Comparison of ENCODE assay signal across 11 mouse cellular contexts in genomic region chr5:128483441-128483810, GRCm38 (mm10). TPM values are rescaled to one million over a fixed set of nuclear protein-coding genes. Genes with fewer than 3 reads are reported as not detected.
DNase-seq lines count a peak whose midpoint lies in the region; ATAC-seq lines count a peak whose summit lies in the region.
"Had no signal": no experiment of that assay in that cellular context is flagged by ENCODE, and none has a peak within 500 bp of the region (broad histone marks: within the 10 kb centered on the region; RNA-seq: fewer than 3 reads in every experiment).

No protein-coding gene starts in this region.

- WGBS in heart, embryonic 13.5 days: 7% methylated on average over 13 of the region's 13 CpGs
- 9% methylated on average over 13 of the region's 13 CpGs for WGBS in embryonic facial prominence, embryonic 11.5 days
- 4% methylated on average over 13 of the region's 13 CpGs for WGBS in hindbrain, embryonic 15.5 days
- WGBS in intestine, embryonic 16.5 days: 8% methylated on average over 13 of the region's 13 CpGs

- peaks cover 6% of the 10 kb centered on the region; the same call in 1 of the 2 replicates for H3K9me3 ChIP-seq in heart, embryonic 13.5 days
- H3K9me3 ChIP-seq in embryonic facial prominence, embryonic 11.5 days (replicated peaks; ENCODE audit: control insufficient read depth, low read length): no peaks in the 10 kb centered on the region
- no peaks in the 10 kb centered on the region for H3K9me3 ChIP-seq in hindbrain, embryonic 15.5 days
- H3K9me3 ChIP-seq in intestine, embryonic 16.5 days (ENCODE audit: control insufficient read depth, low read length): no peaks in the 10 kb centered on the region

- no peak for ATAC-seq in heart, embryonic 13.5 days (ENCODE audit: extremely low read depth, insufficient number of reproducible peaks, low FRiP score, low TSS enrichment)
- no peak for ATAC-seq in embryonic facial prominence, embryonic 11.5 days (replicated peaks; ENCODE audit: insufficient number of reproducible peaks, low FRiP score, low TSS enrichment, low read depth)
- no peak for ATAC-seq in hindbrain, embryonic 15.5 days (ENCODE audit: low FRiP score, low read depth)
- no peak for ATAC-seq in intestine, embryonic 16.5 days

- no peaks in the 10 kb centered on the region for H3K36me3 ChIP-seq in heart, embryonic 13.5 days
- H3K36me3 ChIP-seq in embryonic facial prominence, embryonic 11.5 days (replicated peaks; ENCODE audit: control insufficient read depth, insufficient read depth, low read depth, low read length): no peaks in the 10 kb centered on the region
- H3K36me3 ChIP-seq in hindbrain, embryonic 15.5 days: no peaks in the 10 kb centered on the region
- no peaks in the 10 kb centered on the region for H3K36me3 ChIP-seq in intestine, embryonic 16.5 days (ENCODE audit: control insufficient read depth, insufficient read depth, low read length)

- peak overlapping the region; percentile 35; the same call in 1 of the 2 replicates for H3K4me3 ChIP-seq in heart, embryonic 13.5 days
- H3K4me3 ChIP-seq in embryonic facial prominence, embryonic 11.5 days (ENCODE audit: low read depth, low read length): no peak overlapping the region
- peak overlapping the region; percentile 24 for H3K4me3 ChIP-seq in hindbrain, embryonic 15.5 days
- H3K4me3 ChIP-seq in intestine, embryonic 16.5 days (ENCODE audit: low read length): no peak overlapping the region

- intact Hi-C loops in heart, postnatal 14 days (cut with DNase I): no loop called here

- H3K4me2 ChIP-seq in heart, embryonic 13.5 days: peak overlapping the region; percentile 58
- H3K4me2 ChIP-seq in embryonic facial prominence, embryonic 11.5 days (ENCODE audit: low read depth, low read length): peak overlapping the region; percentile 41
- peak overlapping the region; percentile 57 for H3K4me2 ChIP-seq in hindbrain, embryonic 15.5 days
- no peak overlapping the region for H3K4me2 ChIP-seq in intestine, embryonic 16.5 days (ENCODE audit: low read depth, low read length)

- no peak for DNase-seq in heart, postnatal 14 days
- peak; percentile 16 for DNase-seq in embryonic facial prominence, embryonic 11.5 days (ENCODE audit: low spot score)
- peak; percentile 33 for DNase-seq in neural tube, embryonic 10.5 days (ENCODE audit: extremely low spot score, low spot score)
- no peak for DNase-seq in right cerebral cortex, postnatal 10 days (ENCODE audit: low spot score in 2 of 2)
- DNase-seq in cerebellum, postnatal 25 days: no peak
- DNase-seq: lung, postnatal 14 days had no signal

- no peak overlapping the region for H3K27ac ChIP-seq in heart, embryonic 13.5 days (replicated peaks)
- no peak overlapping the region for H3K27ac ChIP-seq in embryonic facial prominence, embryonic 11.5 days (replicated peaks; ENCODE audit: low read depth, low read length)
- no peak overlapping the region for H3K27ac ChIP-seq in hindbrain, embryonic 15.5 days (replicated peaks)
- H3K27ac ChIP-seq in intestine, embryonic 16.5 days (ENCODE audit: low read length): no peak overlapping the region

- no peak overlapping the region for H3K9ac ChIP-seq in heart, embryonic 13.5 days
- no peak overlapping the region for H3K9ac ChIP-seq in embryonic facial prominence, embryonic 11.5 days (replicated peaks; ENCODE audit: low read length)
- H3K9ac ChIP-seq in hindbrain, embryonic 15.5 days: no peak overlapping the region
- no peak overlapping the region for H3K9ac ChIP-seq in intestine, embryonic 16.5 days (ENCODE audit: low read depth, low read length)

- peaks cover 5% of the 10 kb centered on the region; the same call in 1 of the 2 replicates for H3K4me1 ChIP-seq in heart, embryonic 13.5 days
- H3K4me1 ChIP-seq in embryonic facial prominence, embryonic 11.5 days (ENCODE audit: control insufficient read depth, insufficient read depth, low read length): no peaks in the 10 kb centered on the region
- peaks cover 17% of the 10 kb centered on the region for H3K4me1 ChIP-seq in hindbrain, embryonic 15.5 days (replicated peaks)
- H3K4me1 ChIP-seq in intestine, embryonic 16.5 days (ENCODE audit: control insufficient read depth, insufficient read depth, low read length): no peaks in the 10 kb centered on the region

- peaks cover 31% of the 10 kb centered on the region for H3K27me3 ChIP-seq in heart, embryonic 13.5 days (replicated peaks)
- H3K27me3 ChIP-seq in embryonic facial prominence, embryonic 11.5 days (ENCODE audit: control insufficient read depth, insufficient read depth, low read length): peaks cover 12% of the 10 kb centered on the region
- no peaks in the 10 kb centered on the region for H3K27me3 ChIP-seq in hindbrain, embryonic 15.5 days
- H3K27me3 ChIP-seq in intestine, embryonic 16.5 days (replicated peaks; ENCODE audit: control insufficient read depth, insufficient read depth, low read length): peaks cover 11% of the 10 kb centered on the region; the same call in 1 of the 2 replicates

RNA-seq across cellular contexts. Expression of gene Tmem132d, which starts 50.5 kb away (rescaled TPM):
- polyA plus RNA-seq in heart, embryonic 13.5 days (2015; fragmentation: Nextera tagmentation; extraction: Ambion mirVana): 0.08 and 0.11 TPM in 2 replicates
- under 1 TPM; 0.14 to 0.22 TPM for total RNA-seq in heart, postnatal 14 days (2021)
- 0.39 and 0.56 TPM in 2 replicates for polyA plus RNA-seq in embryonic facial prominence, embryonic 11.5 days (2014; fragmentation: Nextera tagmentation; extraction: Ambion mirVana)
- polyA plus RNA-seq in hindbrain, embryonic 15.5 days (2015; fragmentation: Nextera tagmentation; extraction: Ambion mirVana): 4.5 and 6.3 TPM in 2 replicates
- polyA plus RNA-seq in intestine, embryonic 16.5 days (2015; fragmentation: Nextera tagmentation; extraction: Ambion mirVana): not detected in 2 replicates
- total RNA-seq: hematopoietic stem cell, adult 5-6 weeks had no signal
- polyA plus RNA-seq: C2C12 had no signal

Comparison
In these comparisons a context has a peak if more than half of its experiments do, and no peak if none do; other contexts are left out.
1. H3K4me3 ChIP-seq: peak in heart, embryonic 13.5 days (single experiment) and hindbrain, embryonic 15.5 days (single experiment); none in embryonic facial prominence, embryonic 11.5 days (single experiment) and intestine, embryonic 16.5 days (single experiment).
2. DNase-seq: peak in embryonic facial prominence, embryonic 11.5 days (single experiment) and neural tube, embryonic 10.5 days (single experiment); none in heart, postnatal 14 days (0 of 2), right cerebral cortex, postnatal 10 days (0 of 2) and cerebellum, postnatal 25 days (0 of 2).